Mouse (Mus musculus) E14TG2a.4 (cell line): ENCODE results near the gene Gm11733.

Experiments
- H3K27me3 ChIP-seq: 2 replicates; pipeline ENCODE4 v1.6.1; 2014; ENCODE audit warnings: low read length, control low read depth; ENCODE audit not compliant: insufficient read depth
- H3K36me3 ChIP-seq: 2 replicates; pipeline ENCODE4 v1.6.1; 2014; ENCODE audit warnings: low read length, control low read depth; ENCODE audit not compliant: insufficient read depth
- H3K4me1 ChIP-seq: replicated peaks from 2 replicates; pipeline ENCODE4 v1.6.1; 2014; ENCODE audit warnings: low read depth, low read length, control low read depth
- H3K4me3 ChIP-seq: replicated peaks from 2 replicates; pipeline ENCODE4 v1.5.1; 2014; ENCODE audit warnings: mild to moderate bottlenecking, low read length
- H3K9me3 ChIP-seq: 2 replicates; pipeline ENCODE4 v1.6.1; 2014; ENCODE audit warnings: low read length, control low read depth
- CTCF ChIP-seq: conservative IDR thresholded peaks from 2 replicates; pipeline ENCODE4 v1.5.1; 2014; ENCODE audit warnings: low read length
- NANOG ChIP-seq: IDR thresholded peaks from 2 replicates; pipeline ENCODE4 v1.6.1; 2014; ENCODE audit warnings: borderline replicate concordance, low read length, mixed read lengths
- POU5F1 ChIP-seq: IDR thresholded peaks from 2 replicates; pipeline ENCODE4 v1.6.1; 2014; ENCODE audit warnings: low read length, borderline replicate concordance

Gm11733 gene

DNA sequence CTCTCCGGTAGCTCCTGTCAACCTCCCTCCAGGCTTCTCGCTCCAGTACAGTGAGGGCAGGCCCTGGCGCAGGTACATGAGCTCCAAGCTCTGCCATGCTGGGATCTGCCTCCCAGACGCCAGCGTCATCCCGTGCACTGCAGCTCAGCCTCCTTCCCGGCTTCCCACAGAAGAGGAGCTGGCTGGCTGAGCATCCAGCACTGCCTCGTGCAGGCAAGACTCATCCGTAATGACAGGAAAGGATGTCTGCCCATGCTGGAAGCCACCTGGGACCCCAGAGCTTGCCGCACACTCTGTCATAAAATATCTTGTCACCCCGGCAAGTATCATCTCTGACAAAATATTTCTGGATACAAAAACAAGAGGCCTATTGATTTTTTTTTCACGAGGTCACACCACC is at the start of gene Gm11733:
TSS of gene Gm11733 (plus strand) at position 171 of the 400 bp plus-strand sequence.
- H3K9me3 ChIP-seq: peaks cover 10% of the 10 kb centered on the region
- H3K27me3 ChIP-seq: no peaks in the 10 kb centered on the region
- TF ChIP-seq NANOG: no peak
- H3K4me3 ChIP-seq: peak within 1 kb of the TSS; percentile 61
- H3K36me3 ChIP-seq: no peaks in the 10 kb centered on the region
- peaks cover 40% of the 10 kb centered on the region for H3K4me1 ChIP-seq

- Histone ChIP-seq H3K4me1 (peaks cover 84% of the 10 kb centered on the region), H3K9me3 (peaks cover 4% of the 10 kb centered on the region; the same call in 1 of the 2 replicates), H3K4me3 (peak overlapping the region; percentile 60), H3K36me3 (no peaks in the 10 kb centered on the region), H3K27me3 (peaks cover 19% of the 10 kb centered on the region)
- no peak for TF ChIP-seq NANOG
- no peak for TF ChIP-seq CTCF
- TF ChIP-seq POU5F1: no peak
Observed at GRCm38 (mm10) chr11:117436401-117437109, 47.6 kb upstream of the Gm11733 start.

DNA sequence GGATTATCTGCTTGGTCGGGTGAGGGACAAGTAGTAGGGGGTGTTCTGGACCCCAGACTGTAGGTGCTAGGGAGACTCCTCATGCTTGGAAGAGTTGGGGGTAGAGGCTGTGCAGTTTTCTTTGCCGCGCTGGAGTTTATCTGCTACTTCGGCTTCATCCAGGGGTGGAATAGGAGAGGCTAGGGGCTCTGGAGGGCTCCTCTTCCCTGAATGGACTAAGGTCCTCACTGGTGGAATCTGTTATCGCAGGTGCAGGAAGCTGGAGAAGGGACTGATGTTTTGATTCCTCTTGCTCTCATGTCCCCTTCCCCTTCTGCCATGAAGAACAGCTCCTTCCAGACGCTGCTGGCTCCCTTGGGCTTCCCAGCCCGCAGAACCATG is 47.1 kb upstream of the Gm11733 start:
- Histone ChIP-seq H3K27me3 (peaks cover 19% of the 10 kb centered on the region), H3K36me3 (no peaks in the 10 kb centered on the region), H3K4me1 (peaks cover 84% of the 10 kb centered on the region), H3K9me3 (peaks cover 4% of the 10 kb centered on the region; the same call in 1 of the 2 replicates), H3K4me3 (peak overlapping the region; percentile 60)
- TF ChIP-seq CTCF (no peak), POU5F1 (no peak), NANOG (no peak)

DNA sequence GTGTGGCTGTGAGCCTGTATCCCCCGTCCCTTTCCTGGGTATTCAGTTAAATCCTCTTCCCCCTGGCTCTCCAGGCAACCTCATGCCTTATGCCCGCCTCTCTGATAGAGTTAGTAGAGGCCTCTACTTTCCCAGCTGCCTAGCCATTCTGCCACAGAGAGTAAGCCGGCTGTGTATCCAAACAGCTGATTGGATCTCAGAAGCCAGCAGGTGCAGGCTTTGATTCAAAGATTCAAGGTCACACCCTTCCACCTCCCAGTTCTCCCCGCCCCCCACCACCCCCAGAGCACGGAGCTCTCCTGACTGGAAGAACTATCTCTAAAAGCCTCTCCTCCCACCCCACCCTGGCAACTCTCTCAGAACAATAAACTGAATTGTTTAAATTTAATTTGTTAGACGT is 45.8 kb upstream of the Gm11733 start:
- H3K4me3 ChIP-seq: 0 out of 2 replicates have a peak overlapping the region, but pooled peaks have one; percentile 60
- H3K4me1 ChIP-seq: peaks cover 86% of the 10 kb centered on the region
- H3K36me3 ChIP-seq: no peaks in the 10 kb centered on the region
- H3K27me3 ChIP-seq: peaks cover 19% of the 10 kb centered on the region
- TF ChIP-seq CTCF (no peak), NANOG (no peak), POU5F1 (no peak)
- H3K9me3 ChIP-seq: no peaks in the 10 kb centered on the region

GRCm38 (mm10) chr11:117440865-117441425 is 43.2 kb upstream of the Gm11733 start:
- H3K36me3 ChIP-seq: no peaks in the 10 kb centered on the region
- H3K4me3 ChIP-seq: peak overlapping the region; percentile 57
- TF ChIP-seq CTCF (no peak), POU5F1 (no peak), NANOG (no peak)
- H3K4me1 ChIP-seq: peaks cover 85% of the 10 kb centered on the region
- H3K27me3 ChIP-seq: peaks cover 19% of the 10 kb centered on the region
- H3K9me3 ChIP-seq: no peaks in the 10 kb centered on the region

DNA sequence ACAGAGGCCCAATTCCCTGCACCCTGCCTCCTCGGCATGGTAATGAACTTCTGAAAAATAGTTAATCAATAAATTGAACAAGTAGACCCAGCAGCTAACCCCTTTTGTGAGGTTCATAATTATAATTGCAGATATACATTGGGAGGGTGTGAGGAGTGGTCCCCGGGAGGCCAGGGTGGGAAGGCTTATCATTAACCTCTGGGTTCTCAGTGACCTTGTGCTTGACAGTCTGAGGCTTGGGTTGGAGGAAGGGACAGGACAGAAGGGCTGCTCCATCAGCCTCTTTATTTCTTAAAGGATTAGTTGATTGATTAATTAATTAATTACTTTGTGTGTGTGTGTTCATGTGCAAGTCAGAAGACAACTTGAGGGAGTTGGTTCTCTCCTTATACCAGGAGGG is 40.1 kb upstream of the Gm11733 start:
- peaks cover 54% of the 10 kb centered on the region for H3K4me1 ChIP-seq
- TF ChIP-seq CTCF (no peak), NANOG (no peak), POU5F1 (no peak)

GRCm38 (mm10) chr11:117445707-117446106 is 38.5 kb upstream of the Gm11733 start:
- Histone ChIP-seq H3K4me3 (no peak overlapping the region), H3K4me1 (peaks cover 37% of the 10 kb centered on the region), H3K27me3 (peaks cover 21% of the 10 kb centered on the region), H3K9me3 (no peaks in the 10 kb centered on the region), H3K36me3 (no peaks in the 10 kb centered on the region)
- no peak for TF ChIP-seq NANOG
- no peak for TF ChIP-seq CTCF
- no peak for TF ChIP-seq POU5F1

More for the DNA sequence above, 40.1 kb upstream of the Gm11733 start:
- no peaks in the 10 kb centered on the region for H3K36me3 ChIP-seq
- H3K27me3 ChIP-seq: peaks cover 22% of the 10 kb centered on the region
- no peak overlapping the region for H3K4me3 ChIP-seq
- H3K9me3 ChIP-seq: no peaks in the 10 kb centered on the region

- TF ChIP-seq CTCF: no peak
- TF ChIP-seq POU5F1: no peak
- H3K4me1 ChIP-seq: peaks cover 45% of the 10 kb centered on the region
- no peaks in the 10 kb centered on the region for H3K36me3 ChIP-seq
- H3K27me3 ChIP-seq: peaks cover 46% of the 10 kb centered on the region
- no peaks in the 10 kb centered on the region for H3K9me3 ChIP-seq
- H3K4me3 ChIP-seq: no peak overlapping the region
Observed at GRCm38 (mm10) chr11:117454086-117454485, 30.1 kb upstream of the Gm11733 start.
